ENCODE assay signal across 22 mouse cellular contexts in the genomic region with DNA sequence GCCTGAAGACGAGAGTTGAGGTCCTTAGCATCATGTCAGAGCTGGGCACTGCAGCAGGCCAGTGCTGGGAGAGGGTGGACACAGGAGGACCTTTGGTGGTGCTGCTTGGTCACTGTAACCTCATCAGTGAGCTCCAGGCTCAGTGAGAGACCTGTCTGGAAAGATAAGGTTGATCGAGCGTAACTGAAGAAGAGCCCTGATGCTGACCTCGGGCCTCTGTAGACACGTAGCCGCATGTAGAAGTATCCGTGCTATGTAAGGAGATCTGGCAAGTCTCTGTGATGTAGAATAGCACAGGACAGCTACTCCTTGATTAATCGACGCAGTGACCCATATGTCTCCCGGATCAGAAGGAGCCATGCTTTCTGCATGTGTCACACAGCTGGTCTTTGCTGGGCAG. TPM values are rescaled to one million over a fixed set of nuclear protein-coding genes. Genes with fewer than 3 reads are reported as not detected.
A peak's percentile ranks its signal among the peaks of the same experiment; 100 is the strongest.
DNase-seq lines count a peak whose midpoint lies in the region; ATAC-seq and TF ChIP-seq lines count a peak whose summit lies in the region.
"Had no signal": no experiment of that assay in that cellular context is flagged by ENCODE, and none has a peak within 500 bp of the region (broad histone marks: within the 10 kb centered on the region; RNA-seq: fewer than 3 reads in every experiment).

No protein-coding gene starts in this region.

- no peaks in the 10 kb centered on the region for H3K9me3 ChIP-seq in kidney, embryonic 14.5 days (ENCODE audit: control insufficient read depth, low read length)
- H3K9me3 ChIP-seq in kidney, embryonic 16.5 days (ENCODE audit: low read length) = no peaks in the 10 kb centered on the region
- H3K9me3 ChIP-seq: embryonic facial prominence, embryonic 13.5 days; embryonic facial prominence, embryonic 15.5 days; forebrain, embryonic 10.5 days; forebrain, embryonic 12.5 days had no signal

- TF ChIP-seq CTCF in kidney, adult 2 months (conservative IDR thresholded peaks at IDR 0.05; ENCODE audit: insufficient read depth, insufficient read length, low read depth, low read length) = no peak

- ATAC-seq in kidney, embryonic 14.5 days (ENCODE audit: low FRiP score, low TSS enrichment) = peak; percentile 82
- ATAC-seq in kidney, embryonic 16.5 days (ENCODE audit: low FRiP score, low TSS enrichment) = peak; percentile 79
- ATAC-seq: forebrain, embryonic 14.5 days had no signal

- no peak overlapping the region for H3K9ac ChIP-seq in kidney, embryonic 14.5 days (ENCODE audit: low read depth, low read length)
- no peak overlapping the region for H3K9ac ChIP-seq in kidney, embryonic 16.5 days (replicated peaks; ENCODE audit: low read length)
- H3K9ac ChIP-seq: embryonic facial prominence, embryonic 13.5 days; embryonic facial prominence, embryonic 15.5 days; forebrain, embryonic 12.5 days had no signal

- no peak overlapping the region for H3K4me2 ChIP-seq in kidney, embryonic 14.5 days (replicated peaks; ENCODE audit: low read depth, low read length)
- no peak overlapping the region for H3K4me2 ChIP-seq in kidney, embryonic 16.5 days (replicated peaks; ENCODE audit: low read depth, low read length)
- H3K4me2 ChIP-seq: embryonic facial prominence, embryonic 13.5 days; embryonic facial prominence, embryonic 15.5 days; forebrain, embryonic 12.5 days had no signal

- H3K27ac ChIP-seq in kidney, embryonic 14.5 days (ENCODE audit: low read depth, low read length) = no peak overlapping the region
- no peak overlapping the region for H3K27ac ChIP-seq in kidney, embryonic 16.5 days (ENCODE audit: low read length)
- no peak overlapping the region for H3K27ac ChIP-seq in kidney, adult 2 months (ENCODE audit: insufficient read depth, low read depth, low read length)
- H3K27ac ChIP-seq: embryonic facial prominence, embryonic 13.5 days; embryonic facial prominence, embryonic 15.5 days; forebrain, embryonic 10.5 days; forebrain, embryonic 12.5 days had no signal

- no peak overlapping the region for H3K4me3 ChIP-seq in kidney, embryonic 14.5 days (ENCODE audit: low read length)
- H3K4me3 ChIP-seq in kidney, embryonic 16.5 days (ENCODE audit: low read length) = no peak overlapping the region
- no peak overlapping the region for H3K4me3 ChIP-seq in kidney, adult 2 months (ENCODE audit: insufficient read depth, low read depth, low read length)
- H3K4me3 ChIP-seq: embryonic facial prominence, embryonic 13.5 days; embryonic facial prominence, embryonic 15.5 days; erythroblast, embryonic 14.5 days; forebrain, embryonic 10.5 days; forebrain, embryonic 12.5 days had no signal

- H3K36me3 ChIP-seq in kidney, embryonic 14.5 days (ENCODE audit: control insufficient read depth, insufficient read depth, low read length) = no peaks in the 10 kb centered on the region
- H3K36me3 ChIP-seq in kidney, embryonic 16.5 days (ENCODE audit: insufficient read depth, low read length) = no peaks in the 10 kb centered on the region
- H3K36me3 ChIP-seq in kidney, adult 2 months (ENCODE audit: control insufficient read depth, insufficient read depth, low read length) = no peaks in the 10 kb centered on the region
- H3K36me3 ChIP-seq: embryonic facial prominence, embryonic 13.5 days; embryonic facial prominence, embryonic 15.5 days; forebrain, embryonic 10.5 days; forebrain, embryonic 12.5 days had no signal

- no peaks in the 10 kb centered on the region for H3K27me3 ChIP-seq in kidney, embryonic 14.5 days (ENCODE audit: control insufficient read depth, insufficient read depth, low read length)
- no peaks in the 10 kb centered on the region for H3K27me3 ChIP-seq in kidney, embryonic 16.5 days (ENCODE audit: insufficient read depth, low read length)
- no peaks in the 10 kb centered on the region for H3K27me3 ChIP-seq in kidney, adult 2 months (replicated peaks; ENCODE audit: control insufficient read depth, insufficient read depth, low read length)
- H3K27me3 ChIP-seq: embryonic facial prominence, embryonic 13.5 days; embryonic facial prominence, embryonic 15.5 days; forebrain, embryonic 12.5 days had no signal

- 47% methylated on average over 10 of the region's 10 CpGs for WGBS in kidney, embryonic 14.5 days
- 52% methylated on average over 10 of the region's 10 CpGs for WGBS in kidney, embryonic 16.5 days
- WGBS in kidney, adult 2 months = 61% methylated on average over 10 of the region's 10 CpGs

- no peak for DNase-seq in kidney, adult 9 months
- DNase-seq in kidney, adult 8-10 months = no peak
- DNase-seq in kidney, postnatal 10 days = peak; percentile 2
- DNase-seq in kidney, adult 2 months = no peak
- DNase-seq: adrenal gland, adult 2 months; adrenal gland, postnatal 10 days; adrenal gland, postnatal 25 days; cerebellum, adult 11 months; cerebellum, adult 18-20 months; cerebellum, adult 8-10 months; cerebellum, adult 9-11 months; cerebellum, postnatal 14 days; cerebellum, postnatal 36 days; embryo, embryonic 11 days had no signal

- TF ChIP-seq POLR2A in kidney, adult 2 months (IDR thresholded peaks at IDR 0.05; ENCODE audit: low read depth, low read length) = no peak

- no peaks in the 10 kb centered on the region for H3K4me1 ChIP-seq in kidney, embryonic 14.5 days (ENCODE audit: control insufficient read depth, insufficient read depth, low read length)
- no peaks in the 10 kb centered on the region for H3K4me1 ChIP-seq in kidney, embryonic 16.5 days (ENCODE audit: insufficient read depth, low read length)
- H3K4me1 ChIP-seq in kidney, adult 2 months (ENCODE audit: control insufficient read depth, insufficient read depth, low read length) = no peaks in the 10 kb centered on the region
- H3K4me1 ChIP-seq: embryonic facial prominence, embryonic 13.5 days; embryonic facial prominence, embryonic 15.5 days; forebrain, embryonic 10.5 days; forebrain, embryonic 12.5 days had no signal

RNA-seq across cellular contexts. Expression of gene A930033H14Rik, which starts 19.2 kb away (rescaled TPM):
- 1.5 and 2.6 TPM in 2 replicates for polyA plus RNA-seq in kidney, embryonic 14.5 days (2014; fragmentation: Nextera tagmentation; extraction: Ambion mirVana)
- polyA plus RNA-seq in kidney, embryonic 16.5 days (2015; fragmentation: Nextera tagmentation; extraction: Ambion mirVana) = 2.2 and 2.3 TPM in 2 replicates
- polyA plus RNA-seq in kidney, adult 2 months (2012; rRNA removed) = 0.94 and 1.1 TPM in 2 replicates
- polyA plus RNA-seq: erythroblast, embryonic 14.5 days had no signal

RNA-seq across cellular contexts. Expression of gene Rhobtb1, which starts 42.5 kb away (rescaled TPM):
- 20.3 and 26.6 TPM in 2 replicates for polyA plus RNA-seq in kidney, embryonic 14.5 days (2014; fragmentation: Nextera tagmentation; extraction: Ambion mirVana)
- 22.2 and 24.4 TPM in 2 replicates for polyA plus RNA-seq in kidney, embryonic 16.5 days (2015; fragmentation: Nextera tagmentation; extraction: Ambion mirVana)
- polyA plus RNA-seq in kidney, adult 2 months (2012; rRNA removed) = 17.0 and 20.6 TPM in 2 replicates
